Comparison of ENCODE assay signal across 8 mouse cellular contexts in the genomic region with DNA sequence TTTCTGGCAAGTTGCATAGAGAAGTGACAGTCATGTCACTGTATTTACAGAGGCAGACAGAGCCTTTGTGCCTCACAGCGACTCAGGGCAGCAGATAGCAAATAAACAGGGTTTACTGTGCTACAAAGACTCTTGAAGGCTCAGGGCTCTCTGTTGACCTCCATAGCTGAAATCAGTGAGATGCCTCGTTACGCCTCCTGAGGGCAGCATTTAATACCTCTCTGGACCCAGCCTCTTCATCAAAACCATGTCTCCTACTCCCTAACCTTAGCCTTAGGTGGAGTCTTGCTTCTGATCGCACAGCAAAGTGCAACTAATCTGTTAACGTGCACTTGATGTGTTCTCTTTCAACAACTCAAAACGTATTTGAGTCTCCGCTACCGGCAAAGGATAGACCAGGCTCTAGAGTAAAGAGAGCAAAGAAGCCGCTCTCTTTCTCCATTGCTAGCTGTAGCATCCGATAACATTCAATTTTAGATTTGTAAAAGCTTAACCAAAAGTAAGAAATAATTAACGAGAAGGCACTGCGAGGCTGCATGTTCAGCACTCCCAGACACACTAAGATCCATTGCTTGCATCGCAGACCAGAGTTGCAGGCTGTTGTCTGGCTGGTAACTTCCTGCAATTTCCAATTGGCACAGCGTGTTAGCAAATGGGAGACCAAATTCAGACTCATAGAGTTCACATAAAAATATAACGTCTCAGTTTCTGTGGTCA.
DNase-seq lines count a peak whose midpoint lies in the region; ATAC-seq lines count a peak whose summit lies in the region.

No protein-coding gene starts in this region.

- peak; percentile 22 for DNase-seq in gastrocnemius, postnatal 10 days
- DNase-seq in gastrocnemius, postnatal 25 days, result no peak
- peak; percentile 13 for DNase-seq in thymus, postnatal 4 days
- DNase-seq in thymus, postnatal 25 days, result no peak
- DNase-seq in kidney, adult 8-10 months, result peak; percentile 53 to 74
- no peak for DNase-seq in right cerebral cortex, adult 2 months (ENCODE audit: low spot score in 2 of 2)

- peak; percentile 71; the same call in 1 of the 2 replicates for ATAC-seq in common myeloid progenitor, adult 5-6 weeks (replicated peaks; ENCODE audit: low read depth, poor library complexity, severe bottlenecking)
- peak; percentile 78 for ATAC-seq in megakaryocyte progenitor cell, adult 5-6 weeks (replicated peaks; ENCODE audit: poor library complexity)

Comparison
In these comparisons a context has a peak if more than half of its experiments do, and no peak if none do; other contexts are left out.
1. DNase-seq: peak in gastrocnemius, postnatal 10 days (single experiment), thymus, postnatal 4 days (single experiment) and kidney, adult 8-10 months (2 of 2); none in gastrocnemius, postnatal 25 days (single experiment), thymus, postnatal 25 days (single experiment) and right cerebral cortex, adult 2 months (0 of 2).